Mouse (Mus musculus): ENCODE measurements around the gene Arhgef25.

- TF ChIP-seq CTCF (IDR thresholded peaks at IDR 0.05; ENCODE audit: control insufficient read depth, insufficient read depth, low read length): no peak
- no peak for TF ChIP-seq POLR2A (IDR thresholded peaks at IDR 0.05; ENCODE audit: borderline replicate concordance, control insufficient read depth, low read depth, low read length)
These were observed 18.2 kb downstream of the Arhgef25 start for GRCm38 (mm10) chr10:127171631-127172200.

Data from bone marrow, adult 2 months (tissue).